Mouse (Mus musculus) liver, embryonic 16.5 days (tissue): Measurements from ENCODE around the gene Cldn34b2. TPM values are rescaled to one million over a fixed set of nuclear protein-coding genes. Genes with fewer than 3 reads are reported as not detected.
A peak's percentile ranks its signal among the peaks of the same experiment; 100 is the strongest.
"Not testable (repeated sequence)": the region's sequence is repeated elsewhere in the genome, so short reads cannot be mapped to it uniquely, and the experiment has no call there.

Source experiments
- ATAC-seq: fragments of 200-750 bp; cut with Nextera tagmentation; 2 replicates; pipeline ENCODE4 v1.8.0; 2017; ENCODE audit warnings: low read depth, mild to moderate bottlenecking, moderate number of reproducible peaks, moderate library complexity
- H3K27ac ChIP-seq: fragments of 300-500 bp; sonication (generic); 2 replicates; pipeline ENCODE4 v1.5.1; 2014; ENCODE audit warnings: mild to moderate bottlenecking, low read length
- H3K27me3 ChIP-seq: fragments of 300-500 bp; sonication (generic); 2 replicates; pipeline ENCODE4 v1.6.1; 2014; ENCODE audit warnings: low read depth, low read length, mixed read lengths; ENCODE audit not compliant: control insufficient read depth, insufficient read depth
- H3K36me3 ChIP-seq: fragments of 300-500 bp; sonication (generic); 2 replicates; pipeline ENCODE4 v1.6.1; 2014; ENCODE audit warnings: mild to moderate bottlenecking; ENCODE audit not compliant: control insufficient read depth, insufficient read depth
- H3K4me1 ChIP-seq: fragments of 300-500 bp; sonication (generic); 2 replicates; pipeline ENCODE4 v1.6.1; 2014; ENCODE audit warnings: low read depth, low read length, mixed read lengths; ENCODE audit not compliant: control insufficient read depth
- H3K4me2 ChIP-seq: fragments of 300-500 bp; sonication (generic); 2 replicates; pipeline ENCODE4 v1.6.1; 2014; ENCODE audit warnings: low read depth, low read length, mixed read lengths
- H3K4me3 ChIP-seq: fragments of 300-500 bp; sonication (generic); 2 replicates; pipeline ENCODE4 v1.5.1; 2014; ENCODE audit warnings: low read depth, mild to moderate bottlenecking, low read length
- H3K9ac ChIP-seq: fragments of 300-500 bp; sonication (generic); 2 replicates; pipeline ENCODE4 v1.6.1; 2014; ENCODE audit warnings: low read depth, low read length
- H3K9me3 ChIP-seq: fragments of 300-500 bp; sonication (generic); replicated peaks from 2 replicates; pipeline ENCODE4 v1.6.1; 2016; ENCODE audit warnings: low read length; ENCODE audit not compliant: control insufficient read depth
- WGBS: fragments of 180-500 bp; shearing (Covaris S2); extraction: QIAGEN DNeasy Blood & Tissue Kit; methylation state at CpG from one replicate; pipeline ENCODE4 v1.1.7; 2014; ENCODE audit not compliant: insufficient replicate concordance; 5-methylcytosine and 5-hydroxymethylcytosine counted together
- polyA plus RNA-seq: library from polyadenylated mRNA; unstranded; fragments of >200 nt; fragmentation: Nextera tagmentation; extraction: Ambion mirVana; gene quantifications from 2 replicates; pipeline ENCODE4 v1.2.1, GENCODE M21; 2015

The Cldn34b2 gene
- polyA plus RNA-seq, result not detected in 2 replicates

GRCm38 (mm10) chrX:155128312-155128711, at the start of gene Cldn34b2:
Cldn34b2 (minus strand) TSS chrX:155128412.
- not testable (repeated sequence) for H3K4me1 ChIP-seq, H3K9me3 ChIP-seq, H3K27me3 ChIP-seq, H3K4me3 ChIP-seq, H3K27ac ChIP-seq, H3K9ac ChIP-seq, H3K36me3 ChIP-seq, ATAC-seq, H3K4me2 ChIP-seq
- 49% methylated on average over 3 of the region's 3 CpGs for WGBS

DNA sequence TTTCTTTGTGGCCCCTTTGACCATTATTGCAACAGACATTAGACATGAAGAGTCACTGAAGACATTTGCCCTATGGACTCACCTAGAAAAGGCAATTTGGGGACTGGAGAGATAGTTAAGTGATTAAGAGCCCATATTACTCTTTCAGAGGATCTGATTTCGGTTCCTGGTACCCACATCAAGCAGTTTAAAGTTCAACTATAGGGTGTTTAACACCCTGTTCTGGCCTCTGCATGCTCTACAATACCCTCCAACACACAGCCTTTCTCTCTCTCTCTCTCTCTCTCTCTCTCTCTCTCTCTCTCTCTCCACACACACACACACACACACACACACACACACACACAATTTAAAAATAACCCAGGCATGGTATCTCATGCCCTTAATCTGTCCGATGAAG, 49.4 kb upstream of the Cldn34b2 start:
- Histone ChIP-seq H3K4me3 (no peak overlapping the region), H3K9ac (no peak overlapping the region), H3K27me3 (no peaks in the 10 kb centered on the region), H3K36me3 (no peaks in the 10 kb centered on the region), H3K9me3 (no peaks in the 10 kb centered on the region), H3K4me1 (no peaks in the 10 kb centered on the region), H3K4me2 (no peak overlapping the region), H3K27ac (no peak overlapping the region)
- WGBS, result 40% methylated on average over 2 of the region's 2 CpGs
- no peak for ATAC-seq

DNA sequence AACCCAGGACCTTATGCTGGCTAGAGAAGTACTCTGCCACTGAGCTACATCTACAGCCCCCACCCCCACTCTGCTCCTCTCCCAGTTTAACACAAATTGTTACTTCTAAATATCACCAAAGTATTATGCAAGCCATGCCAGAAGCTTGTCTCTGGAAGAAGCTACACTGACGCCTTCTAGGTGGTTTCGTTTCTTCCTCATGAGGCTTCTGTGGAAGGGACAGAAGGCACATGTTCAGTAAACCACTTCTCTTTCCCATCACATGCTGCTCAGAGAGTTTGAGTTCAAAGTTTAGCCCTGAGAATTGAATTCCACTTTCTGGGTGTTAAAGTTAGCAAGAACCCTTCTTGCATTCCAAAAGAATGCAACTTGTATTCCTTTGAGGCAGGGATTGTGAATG, 49.0 kb upstream of the Cldn34b2 start:
- no peak overlapping the region for H3K9ac ChIP-seq
- H3K27ac ChIP-seq, result no peak overlapping the region
- 49% methylated on average over 2 of the region's 2 CpGs for WGBS
- H3K4me1 ChIP-seq, result no peaks in the 10 kb centered on the region
- no peaks in the 10 kb centered on the region for H3K9me3 ChIP-seq
- no peak overlapping the region for H3K4me2 ChIP-seq
- no peaks in the 10 kb centered on the region for H3K36me3 ChIP-seq
- no peak for ATAC-seq
- H3K4me3 ChIP-seq, result no peak overlapping the region
- no peaks in the 10 kb centered on the region for H3K27me3 ChIP-seq

DNA sequence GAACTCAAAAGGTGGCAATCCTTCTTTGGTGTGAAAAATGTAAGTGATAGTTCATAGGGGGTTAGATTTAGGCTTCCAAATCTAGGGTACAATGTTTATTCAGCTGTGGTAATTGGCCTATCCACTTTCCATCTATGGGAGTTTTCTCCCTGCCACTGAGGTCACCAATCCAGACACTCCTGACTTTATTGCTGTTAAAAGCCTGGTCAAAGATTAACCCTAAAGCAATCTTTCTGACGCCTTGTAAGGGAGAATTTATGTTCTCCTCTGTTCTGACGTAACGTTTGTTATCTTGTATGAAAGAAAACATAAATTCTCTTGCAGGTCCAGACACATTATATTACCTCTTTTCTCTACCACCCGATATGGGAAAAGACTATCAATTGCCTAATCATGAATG, 47.4 kb upstream of the Cldn34b2 start:
- no peak for ATAC-seq
- no peaks in the 10 kb centered on the region for H3K9me3 ChIP-seq
- 56% methylated on average over 4 of the region's 4 CpGs for WGBS
- no peak overlapping the region for H3K27ac ChIP-seq
- no peak overlapping the region for H3K4me2 ChIP-seq
- H3K4me1 ChIP-seq, result no peaks in the 10 kb centered on the region
- H3K36me3 ChIP-seq, result no peaks in the 10 kb centered on the region
- no peak overlapping the region for H3K9ac ChIP-seq
- no peaks in the 10 kb centered on the region for H3K27me3 ChIP-seq
- no peak overlapping the region for H3K4me3 ChIP-seq

GRCm38 (mm10) chrX:155172310-155172709, 44.1 kb upstream of the Cldn34b2 start:
- H3K4me3 ChIP-seq, result no peak overlapping the region
- no peaks in the 10 kb centered on the region for H3K36me3 ChIP-seq
- no peaks in the 10 kb centered on the region for H3K4me1 ChIP-seq
- H3K9ac ChIP-seq, result no peak overlapping the region
- H3K27ac ChIP-seq, result no peak overlapping the region
- no peaks in the 10 kb centered on the region for H3K27me3 ChIP-seq
- no peak overlapping the region for H3K4me2 ChIP-seq
- no peaks in the 10 kb centered on the region for H3K9me3 ChIP-seq
- peak; percentile 41; the same call in 1 of the 2 replicates for ATAC-seq

DNA sequence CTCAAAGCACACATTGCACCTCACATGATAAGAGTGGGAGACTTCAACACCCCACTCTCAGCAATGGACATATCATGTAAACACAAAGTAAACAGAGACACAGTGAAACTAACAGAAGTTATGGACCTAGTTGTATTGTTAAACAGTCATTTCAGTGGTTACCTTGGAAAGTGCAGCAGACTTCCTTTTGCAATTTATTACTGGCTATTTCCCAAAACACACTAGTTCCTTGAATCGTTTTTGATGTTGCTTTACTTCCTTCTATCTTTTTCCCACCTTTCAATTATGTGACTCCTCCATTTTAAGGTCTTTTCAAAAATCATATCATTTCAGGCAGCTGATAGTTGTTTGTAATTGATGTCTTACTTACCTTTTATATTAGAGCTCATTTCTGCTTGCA, 43.5 kb upstream of the Cldn34b2 start:
- no peak for ATAC-seq
- Histone ChIP-seq H3K27ac (no peak overlapping the region), H3K27me3 (no peaks in the 10 kb centered on the region), H3K9me3 (no peaks in the 10 kb centered on the region), H3K36me3 (no peaks in the 10 kb centered on the region), H3K4me3 (no peak overlapping the region), H3K4me2 (no peak overlapping the region), H3K9ac (no peak overlapping the region), H3K4me1 (no peaks in the 10 kb centered on the region)
- 9% methylated on average over 1 of the region's 1 CpGs for WGBS

DNA sequence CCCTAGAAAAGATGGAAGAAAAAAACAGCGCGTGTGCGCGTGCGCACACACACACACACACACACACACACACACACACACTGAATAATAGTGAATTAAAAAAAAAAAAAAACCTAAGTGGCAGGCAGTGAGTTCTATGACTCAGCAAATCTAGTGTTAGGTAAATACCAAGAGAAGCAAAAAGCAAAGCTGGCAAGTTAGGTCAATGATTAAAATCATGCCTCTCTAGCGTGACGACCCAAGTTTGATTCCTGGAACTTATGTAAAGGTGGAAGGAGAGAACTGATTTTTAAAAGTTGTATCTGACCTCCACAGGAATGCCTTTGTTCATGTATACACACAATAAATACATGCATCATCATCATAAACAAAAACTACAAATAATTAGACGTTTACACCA, 41.7 kb upstream of the Cldn34b2 start:
- Histone ChIP-seq H3K9me3 (no peaks in the 10 kb centered on the region), H3K36me3 (no peaks in the 10 kb centered on the region), H3K27me3 (no peaks in the 10 kb centered on the region), H3K27ac (no peak overlapping the region), H3K4me1 (no peaks in the 10 kb centered on the region), H3K4me3 (no peak overlapping the region), H3K9ac (no peak overlapping the region), H3K4me2 (no peak overlapping the region)
- WGBS, result 86% methylated on average over 8 of the region's 8 CpGs
- ATAC-seq, result no peak

- ATAC-seq, result no peak
- no peaks in the 10 kb centered on the region for H3K27me3 ChIP-seq
- H3K4me3 ChIP-seq, result no peak overlapping the region
- no peak overlapping the region for H3K9ac ChIP-seq
- no peaks in the 10 kb centered on the region for H3K9me3 ChIP-seq
- H3K4me1 ChIP-seq, result no peaks in the 10 kb centered on the region
- H3K4me2 ChIP-seq, result no peak overlapping the region
- H3K36me3 ChIP-seq, result no peaks in the 10 kb centered on the region
- WGBS, result 72% methylated on average over 3 of the region's 3 CpGs
- H3K27ac ChIP-seq, result no peak overlapping the region
Observed at GRCm38 (mm10) chrX:155167667-155168066, 39.5 kb upstream of the Cldn34b2 start.

- Histone ChIP-seq H3K27ac (no peak overlapping the region), H3K4me3 (no peak overlapping the region), H3K4me2 (no peak overlapping the region), H3K4me1 (no peaks in the 10 kb centered on the region), H3K27me3 (no peaks in the 10 kb centered on the region), H3K9ac (no peak overlapping the region), H3K36me3 (no peaks in the 10 kb centered on the region), H3K9me3 (no peaks in the 10 kb centered on the region)
- WGBS, result 52% methylated on average over 2 of the region's 2 CpGs
- no peak for ATAC-seq
Observed at GRCm38 (mm10) chrX:155166313-155166712, 38.1 kb upstream of the Cldn34b2 start.

- Histone ChIP-seq H3K9me3 (no peaks in the 10 kb centered on the region), H3K27ac (no peak overlapping the region), H3K4me3 (no peak overlapping the region), H3K36me3 (no peaks in the 10 kb centered on the region), H3K9ac (no peak overlapping the region), H3K4me2 (no peak overlapping the region), H3K27me3 (no peaks in the 10 kb centered on the region), H3K4me1 (no peaks in the 10 kb centered on the region)
- ATAC-seq, result no peak
- WGBS, result 21% methylated on average over 1 of the region's 1 CpGs
Observed at GRCm38 (mm10) chrX:155163553-155163952, 35.3 kb upstream of the Cldn34b2 start.
